Mouse (Mus musculus): ENCODE measurements around the gene Prmt7.
A peak's percentile ranks its signal among the peaks of the same experiment; 100 is the strongest.

Prmt7 gene

GRCm38 (mm10) chr8:106288732-106289131, 78.0 kb downstream of the Prmt7 start:
- DNase-seq (ENCODE audit: low spot score): no peak

DNA sequence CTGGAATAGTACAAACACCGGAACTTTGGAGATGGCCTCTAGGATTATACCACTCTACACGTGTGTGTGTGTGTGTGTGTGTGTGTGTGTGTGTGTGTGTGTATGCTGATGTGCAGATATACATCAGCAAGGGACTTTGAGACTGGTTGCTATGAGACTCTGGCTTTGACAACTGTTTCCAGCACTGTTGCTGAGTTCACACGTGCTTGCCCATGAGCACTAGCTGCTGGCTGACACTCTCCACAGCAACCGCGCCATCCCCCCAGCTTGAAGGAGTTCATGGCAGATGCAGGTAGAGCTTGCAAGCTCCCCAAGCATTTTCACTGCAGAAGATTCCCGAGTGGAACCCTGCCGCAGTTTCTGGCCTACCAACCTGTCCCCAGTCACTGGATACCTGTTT, 78.7 kb downstream of the Prmt7 start:
- no peak for DNase-seq (ENCODE audit: low spot score)

DNA sequence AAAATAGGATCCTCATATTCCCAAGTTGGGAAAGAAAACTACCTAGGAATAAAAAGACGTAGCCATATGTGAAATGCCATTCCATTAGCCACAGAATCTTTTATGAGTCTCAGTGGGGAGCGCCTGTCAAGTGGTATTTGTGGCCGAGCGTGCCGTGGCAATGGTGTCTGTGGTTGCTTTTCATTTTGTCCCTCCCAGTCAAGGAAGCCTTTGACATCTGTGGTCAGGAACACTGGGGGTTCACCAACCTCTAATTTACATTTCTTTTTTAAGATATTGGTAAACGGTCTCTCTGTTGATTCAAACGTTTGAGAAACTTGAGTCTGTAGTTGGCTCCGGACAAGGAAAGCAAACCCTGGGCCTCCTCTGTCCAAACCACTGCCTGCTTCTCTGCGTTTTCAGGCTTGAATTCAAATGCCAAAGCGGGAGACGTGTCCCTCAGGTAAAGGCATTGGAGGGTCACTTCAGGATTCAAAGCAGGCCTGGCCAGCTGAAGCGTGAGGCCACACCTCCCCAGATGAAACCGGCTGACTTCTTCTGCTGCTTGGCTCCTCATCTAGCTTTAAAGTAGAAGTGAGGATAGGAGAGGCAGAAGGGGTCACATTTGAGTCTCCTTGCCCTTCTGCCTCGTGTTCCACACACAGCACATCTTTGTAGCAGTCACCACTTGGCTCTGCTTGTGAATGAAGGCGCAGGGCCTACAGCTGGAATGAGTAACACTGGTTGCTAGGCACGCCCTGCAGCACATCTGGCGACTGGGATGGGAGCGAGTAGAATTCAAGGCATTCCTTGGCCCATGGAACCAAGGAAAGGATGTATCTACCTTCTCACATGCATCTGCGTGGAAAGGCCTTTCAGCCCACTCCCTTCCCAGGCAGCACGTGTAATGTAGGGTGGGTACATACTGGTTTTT, 82.0 kb downstream of the Prmt7 start:
- DNase-seq (ENCODE audit: low spot score): no peak

DNA sequence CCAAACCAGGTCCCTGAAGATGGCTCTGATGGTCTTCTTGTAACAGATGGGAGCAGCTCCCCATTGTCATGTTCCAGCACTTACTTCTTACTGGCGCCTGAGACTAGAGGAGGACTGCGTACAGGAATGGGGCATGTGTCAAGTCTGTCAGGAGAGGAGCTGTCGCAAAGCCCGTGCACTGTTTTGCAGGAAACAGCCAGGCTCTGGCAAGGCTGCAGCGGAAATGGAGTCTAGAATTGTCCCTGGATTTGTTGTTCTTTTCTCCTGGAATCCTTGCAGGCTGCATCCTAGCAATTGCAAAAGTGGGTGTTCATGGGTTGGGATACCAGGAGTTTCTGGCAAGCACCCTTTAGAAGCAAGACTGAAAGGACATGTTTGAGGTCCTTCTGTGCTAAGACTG, 87.5 kb downstream of the Prmt7 start:
- DNase-seq (ENCODE audit: low spot score): no peak

GRCm38 (mm10) chr8:106298846-106299245, 88.1 kb downstream of the Prmt7 start:
- DNase-seq (ENCODE audit: low spot score): no peak

DNA sequence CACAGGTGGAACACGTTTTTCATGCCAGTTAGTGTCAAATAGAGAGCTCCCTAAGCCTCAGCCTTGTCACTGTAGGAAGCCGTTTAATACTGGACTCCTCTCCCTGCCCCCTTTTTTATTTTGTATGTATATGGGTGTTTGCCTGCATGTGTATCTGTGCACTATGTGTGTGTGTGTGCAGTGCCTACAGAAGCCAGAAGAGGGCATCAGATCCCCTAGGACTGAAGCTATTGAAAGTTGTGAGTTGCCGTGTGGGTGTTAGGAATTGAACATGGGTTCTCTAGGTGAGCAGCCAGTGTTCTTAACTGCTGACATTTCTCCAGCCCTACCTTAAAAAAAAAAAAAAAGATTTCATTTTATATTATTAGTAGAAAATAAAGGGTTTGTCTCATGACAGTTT, 89.0 kb downstream of the Prmt7 start:
- no peak for DNase-seq (ENCODE audit: low spot score)

DNA sequence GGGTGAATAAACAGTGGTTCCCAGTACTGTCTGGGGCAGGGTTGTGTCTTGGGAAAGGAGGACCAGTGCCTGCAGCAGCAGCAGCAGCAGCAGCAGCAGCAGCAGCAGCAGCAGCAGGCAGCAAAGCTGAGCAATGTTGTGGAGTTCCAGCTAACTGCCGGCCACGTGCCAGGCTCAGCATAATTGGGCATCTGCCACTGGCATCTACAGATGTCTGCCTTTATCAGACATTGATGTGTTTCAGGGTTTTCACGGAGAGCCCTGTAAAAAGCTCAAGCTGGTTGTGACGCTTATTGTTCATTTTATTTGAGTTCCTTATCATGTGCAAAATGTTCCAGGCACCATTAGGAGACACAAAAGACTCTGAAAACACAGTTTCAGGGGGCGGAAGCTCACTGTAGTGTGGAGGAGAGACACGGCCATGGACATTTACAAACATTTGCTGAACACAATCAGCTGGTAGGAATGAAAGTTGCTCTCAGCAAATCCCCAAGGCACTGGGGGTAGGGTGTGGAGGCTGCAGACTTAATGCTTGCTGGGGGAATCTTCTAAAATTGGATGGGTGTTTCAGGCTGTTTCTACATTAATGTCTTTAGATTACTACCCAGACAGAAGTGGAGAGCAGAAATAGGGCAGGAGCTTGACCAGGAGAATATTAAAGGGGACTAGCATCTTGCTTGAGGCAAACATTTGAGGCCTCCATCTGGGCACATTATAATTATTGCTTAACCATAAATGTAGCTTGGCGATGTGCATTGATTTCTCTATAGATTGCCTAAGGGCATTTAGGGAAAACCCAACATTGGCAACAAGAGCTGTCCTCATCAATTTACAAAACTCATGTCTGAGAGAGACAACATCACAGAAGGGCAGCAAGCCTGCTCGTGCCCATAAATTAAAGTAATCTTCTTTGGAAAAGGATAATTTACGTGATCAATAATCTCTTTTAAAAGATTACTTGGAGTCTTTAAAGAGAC, 90.3 kb downstream of the Prmt7 start:
- DNase-seq (ENCODE audit: low spot score): peak; percentile 19
